Mouse (Mus musculus) ovary, postnatal 36 days (tissue): ENCODE measurements at regions not wholly inside any gene's neighbourhood (a gene's known extent, or its start where the extent isn't known, plus 50 kb on each side); places are given as distances from the start of the nearest gene placed in this dataset.
"Not testable (repeated sequence)": the region's sequence is repeated elsewhere in the genome, so short reads cannot be mapped to it uniquely, and the experiment has no call there.

Experiments
- DNase-seq: peaks from one replicate; pipeline ENCODE4 v3.0.0; 2022; ENCODE audit warnings: low spot score, mixed read lengths

GRCm38 (mm10) chr5:14309981-14310380, 204.7 kb upstream of the Pclo start:
- DNase-seq, result no peak

- no peak for DNase-seq
Measured at GRCm38 (mm10) chr5:14311729-14312128, 203.0 kb upstream of the Pclo start.

- no peak for DNase-seq
Measured at GRCm38 (mm10) chr5:14320216-14320615, 194.5 kb upstream of the Pclo start.

DNA sequence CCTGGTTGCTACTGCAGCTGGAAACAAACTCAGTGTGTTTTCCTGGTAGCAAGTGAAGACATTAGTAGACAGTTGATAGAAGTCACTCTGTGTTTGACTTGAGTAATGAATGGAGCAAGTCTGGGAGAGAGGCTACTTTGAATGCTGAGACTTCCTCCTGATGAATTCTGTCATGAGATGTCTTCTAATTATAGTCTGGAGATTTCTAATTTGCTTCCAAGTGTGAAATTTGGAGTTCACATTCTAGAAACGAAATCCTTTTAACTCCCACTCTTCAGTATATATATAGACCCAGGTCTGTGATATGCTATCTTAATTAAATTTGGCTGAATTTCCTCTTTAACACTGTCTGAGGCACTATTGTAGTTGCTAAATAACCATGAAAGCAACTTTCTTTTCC, 192.7 kb upstream of the Pclo start:
- DNase-seq, result no peak

GRCm38 (mm10) chr5:14360446-14360845, 154.3 kb upstream of the Pclo start:
- no peak for DNase-seq

DNA sequence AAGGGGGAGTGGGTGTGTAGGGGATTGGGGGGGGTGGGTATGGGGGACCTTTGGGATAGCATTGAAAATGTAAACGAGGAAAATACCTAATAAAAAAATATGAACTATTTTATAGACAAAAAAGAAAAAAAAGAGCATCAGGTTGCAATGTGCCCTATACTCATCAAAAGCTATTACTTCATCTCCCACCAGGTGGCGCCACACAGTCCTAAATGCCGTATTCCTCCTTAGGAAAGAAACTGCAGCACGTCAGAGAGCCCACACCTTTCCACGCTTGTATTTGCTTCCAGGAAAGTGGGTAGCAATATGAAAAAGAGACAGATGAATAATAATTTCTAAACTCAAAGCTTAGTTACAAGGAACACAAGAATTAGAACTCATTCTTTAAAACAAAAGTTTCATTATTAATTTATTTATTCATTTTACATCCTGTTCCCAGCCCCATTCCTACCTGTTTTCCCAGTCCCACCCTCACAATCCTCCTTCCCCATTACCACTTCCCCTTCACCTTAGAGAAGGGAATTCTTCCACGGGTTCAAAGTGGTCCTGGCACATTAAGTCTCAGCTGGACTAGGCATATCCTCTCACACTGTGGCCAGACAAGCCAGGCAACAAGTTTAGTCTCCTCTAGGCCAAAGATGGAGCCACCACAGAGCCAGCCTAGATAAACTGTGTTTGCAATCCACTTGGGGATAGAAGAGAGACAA, 125.4 kb upstream of the Pclo start:
- peak; percentile 28 for DNase-seq

- DNase-seq, result no peak
Measured at GRCm38 (mm10) chr5:14391793-14392192, 122.9 kb upstream of the Pclo start.

GRCm38 (mm10) chr5:14403381-14403780, 111.3 kb upstream of the Pclo start:
- not testable (repeated sequence) for DNase-seq

- DNase-seq, result no peak
Measured at GRCm38 (mm10) chr5:14404344-14404743, 110.4 kb upstream of the Pclo start.

DNA sequence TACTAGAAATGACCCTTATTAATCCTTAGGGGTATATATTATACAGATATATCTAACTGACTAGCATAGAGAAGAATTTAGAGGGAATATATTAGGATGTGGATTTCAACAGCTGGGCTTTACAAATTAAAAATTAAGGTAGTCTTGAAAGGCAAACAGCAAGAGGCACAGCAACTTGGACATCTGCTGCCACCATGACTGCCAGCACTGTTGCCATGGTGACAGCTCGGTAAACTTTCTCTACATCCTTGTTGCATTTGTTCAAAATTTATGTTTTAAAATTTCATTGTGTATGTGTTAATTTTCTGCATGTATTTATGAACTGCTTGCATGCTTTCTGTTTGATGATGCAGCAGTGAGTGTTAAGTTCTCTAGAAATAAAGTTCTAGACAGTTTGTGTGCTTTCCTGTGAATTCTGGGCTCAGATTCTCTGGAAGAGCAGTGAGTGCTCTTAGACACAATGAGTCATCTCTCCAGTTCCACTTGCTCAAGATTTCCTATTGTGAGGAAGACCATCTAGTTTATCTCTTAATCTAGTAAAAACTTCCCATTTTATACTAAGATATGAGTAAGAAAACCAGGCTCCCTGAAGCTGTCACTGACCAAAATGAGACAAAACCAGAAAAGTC, 99.4 kb upstream of the Pclo start:
- DNase-seq, result no peak

GRCm38 (mm10) chr5:14453082-14453481, 61.6 kb upstream of the Pclo start:
- no peak for DNase-seq
